Mouse (Mus musculus) forebrain, embryonic 16.5 days (tissue): ENCODE measurements around the gene Tas2r135. TPM values are rescaled to one million over a fixed set of nuclear protein-coding genes. Genes with fewer than 3 reads are reported as not detected.

Experiments used
- ATAC-seq: fragments of 200-750 bp; cut with Nextera tagmentation; 2 replicates; pipeline ENCODE4 v1.8.0; 2017; ENCODE audit warnings: mild to moderate bottlenecking, moderate library complexity
- H3K27ac ChIP-seq: fragments of 300-500 bp; sonication (generic); 2 replicates; pipeline ENCODE4 v1.5.1; 2014; ENCODE audit warnings: low read length, control low read depth
- H3K27me3 ChIP-seq: fragments of 300-500 bp; sonication (generic); replicated peaks from 2 replicates; pipeline ENCODE4 v1.6.1; 2014; ENCODE audit warnings: low read length; ENCODE audit not compliant: control insufficient read depth, insufficient read depth
- H3K36me3 ChIP-seq: fragments of 300-500 bp; sonication (generic); 2 replicates; pipeline ENCODE4 v1.6.1; 2014; ENCODE audit not compliant: control insufficient read depth, insufficient read depth
- H3K4me1 ChIP-seq: fragments of 300-500 bp; sonication (generic); replicated peaks from 2 replicates; pipeline ENCODE4 v1.6.1; 2014; ENCODE audit warnings: low read length; ENCODE audit not compliant: control insufficient read depth, insufficient read depth
- H3K4me2 ChIP-seq: fragments of 300-500 bp; sonication (generic); 2 replicates; pipeline ENCODE4 v1.6.1; 2014; ENCODE audit warnings: mild to moderate bottlenecking, low read length, control low read depth
- H3K4me3 ChIP-seq: fragments of 300-500 bp; sonication (generic); replicated peaks from 2 replicates; pipeline ENCODE4 v1.5.1; 2014; ENCODE audit warnings: mild to moderate bottlenecking, low read length, control low read depth
- H3K9ac ChIP-seq: fragments of 300-500 bp; sonication (generic); replicated peaks from 2 replicates; pipeline ENCODE4 v1.6.1; 2014; ENCODE audit warnings: low read depth, low read length, control low read depth
- H3K9me3 ChIP-seq: fragments of 300-500 bp; sonication (generic); 2 replicates; pipeline ENCODE4 v1.6.1; 2016; ENCODE audit warnings: low read length; ENCODE audit not compliant: control insufficient read depth
- WGBS: fragments of 180-500 bp; shearing (Covaris S2); extraction: QIAGEN DNeasy Blood & Tissue Kit; methylation state at CpG from one replicate; pipeline ENCODE4 v1.1.7; 2014; 5-methylcytosine and 5-hydroxymethylcytosine counted together
- polyA plus RNA-seq: library from polyadenylated mRNA; unstranded; fragments of >200 nt; fragmentation: Nextera tagmentation; extraction: Ambion mirVana; gene quantifications from 2 replicates; pipeline ENCODE4 v1.2.1, GENCODE M21; 2015

Tas2r135 gene
- polyA plus RNA-seq, 1 experiment from 2014 or later: not detected

- H3K4me3 ChIP-seq: no peak overlapping the region
Observed at GRCm38 (mm10) chr6:42362074-42362473, 43.2 kb upstream of the Tas2r135 start.

GRCm38 (mm10) chr6:42362497-42362896, 42.7 kb upstream of the Tas2r135 start:
- H3K4me3 ChIP-seq: no peak overlapping the region
- no peaks in the 10 kb centered on the region for H3K4me1 ChIP-seq
- no peak overlapping the region for H3K27ac ChIP-seq
- no peak overlapping the region for H3K4me2 ChIP-seq
- H3K36me3 ChIP-seq: 0 out of 2 replicates have a peak, but pooled peaks cover 3% of the 10 kb centered on the region
- WGBS: 68% methylated on average over 1 of the region's 1 CpGs
- no peak overlapping the region for H3K9ac ChIP-seq
- no peak for ATAC-seq
- H3K27me3 ChIP-seq: no peaks in the 10 kb centered on the region
- no peaks in the 10 kb centered on the region for H3K9me3 ChIP-seq

More at GRCm38 (mm10) chr6:42362074-42362473, 43.2 kb upstream of the Tas2r135 start:
- ATAC-seq: no peak
- Histone ChIP-seq H3K27me3 (no peaks in the 10 kb centered on the region), H3K9me3 (no peaks in the 10 kb centered on the region), H3K4me2 (no peak overlapping the region), H3K4me1 (no peaks in the 10 kb centered on the region), H3K9ac (no peak overlapping the region), H3K27ac (no peak overlapping the region), H3K36me3 (0 out of 2 replicates have a peak, but pooled peaks cover 3% of the 10 kb centered on the region)
- WGBS: 61% methylated on average over 1 of the region's 1 CpGs

GRCm38 (mm10) chr6:42362974-42363373, 42.3 kb upstream of the Tas2r135 start:
- H3K27me3 ChIP-seq: no peaks in the 10 kb centered on the region
- no peak for ATAC-seq

GRCm38 (mm10) chr6:42364066-42364465, 41.2 kb upstream of the Tas2r135 start:
- H3K4me3 ChIP-seq: no peak overlapping the region
- no peaks in the 10 kb centered on the region for H3K4me1 ChIP-seq
- 90% methylated on average over 4 of the region's 4 CpGs for WGBS
- H3K36me3 ChIP-seq: no peaks in the 10 kb centered on the region
- H3K9me3 ChIP-seq: no peaks in the 10 kb centered on the region
- no peak for ATAC-seq
- H3K4me2 ChIP-seq: no peak overlapping the region
- no peak overlapping the region for H3K9ac ChIP-seq
- H3K27me3 ChIP-seq: no peaks in the 10 kb centered on the region
- H3K27ac ChIP-seq: no peak overlapping the region

More at GRCm38 (mm10) chr6:42362974-42363373, 42.3 kb upstream of the Tas2r135 start:
- no peak overlapping the region for H3K4me2 ChIP-seq
- H3K4me3 ChIP-seq: no peak overlapping the region
- 39% methylated on average over 3 of the region's 3 CpGs for WGBS
- no peaks in the 10 kb centered on the region for H3K4me1 ChIP-seq
- no peaks in the 10 kb centered on the region for H3K9me3 ChIP-seq
- H3K9ac ChIP-seq: no peak overlapping the region
- no peaks in the 10 kb centered on the region for H3K36me3 ChIP-seq
- H3K27ac ChIP-seq: no peak overlapping the region

- H3K9me3 ChIP-seq: no peaks in the 10 kb centered on the region
- H3K36me3 ChIP-seq: no peaks in the 10 kb centered on the region
- H3K4me3 ChIP-seq: no peak overlapping the region
- H3K27me3 ChIP-seq: no peaks in the 10 kb centered on the region
- no peak overlapping the region for H3K9ac ChIP-seq
- H3K4me1 ChIP-seq: no peaks in the 10 kb centered on the region
- no peak overlapping the region for H3K4me2 ChIP-seq
- ATAC-seq: no peak; the same call in 1 of the 2 replicates
- 90% methylated on average over 15 of the region's 15 CpGs for WGBS
- H3K27ac ChIP-seq: no peak overlapping the region
Observed at GRCm38 (mm10) chr6:42364607-42365006, 40.6 kb upstream of the Tas2r135 start.

- Histone ChIP-seq H3K36me3 (no peaks in the 10 kb centered on the region), H3K9me3 (no peaks in the 10 kb centered on the region), H3K27me3 (no peaks in the 10 kb centered on the region), H3K4me1 (no peaks in the 10 kb centered on the region), H3K9ac (no peak overlapping the region), H3K4me2 (no peak overlapping the region), H3K4me3 (no peak overlapping the region), H3K27ac (no peak overlapping the region)
- no peak for ATAC-seq
- 90% methylated on average over 6 of the region's 6 CpGs for WGBS
Observed at GRCm38 (mm10) chr6:42365215-42365614, 40.0 kb upstream of the Tas2r135 start.

- Histone ChIP-seq H3K9ac (no peak overlapping the region), H3K27ac (no peak overlapping the region), H3K4me2 (no peak overlapping the region), H3K9me3 (no peaks in the 10 kb centered on the region), H3K4me1 (peaks cover 10% of the 10 kb centered on the region), H3K4me3 (no peak overlapping the region), H3K27me3 (no peaks in the 10 kb centered on the region; the same call in 1 of the 2 replicates), H3K36me3 (no peaks in the 10 kb centered on the region)
- peak; percentile 18 for ATAC-seq
- WGBS: 7% methylated on average over 3 of the region's 3 CpGs
Observed at GRCm38 (mm10) chr6:42369870-42370269, 35.4 kb upstream of the Tas2r135 start.

- WGBS: 42% methylated on average over 4 of the region's 4 CpGs
- Histone ChIP-seq H3K27ac (no peak overlapping the region), H3K9me3 (no peaks in the 10 kb centered on the region), H3K4me1 (peaks cover 10% of the 10 kb centered on the region), H3K36me3 (no peaks in the 10 kb centered on the region), H3K4me2 (no peak overlapping the region), H3K9ac (no peak overlapping the region), H3K4me3 (no peak overlapping the region), H3K27me3 (no peaks in the 10 kb centered on the region; the same call in 1 of the 2 replicates)
- no peak for ATAC-seq
Observed at GRCm38 (mm10) chr6:42370630-42371363, 34.4 kb upstream of the Tas2r135 start.

- H3K4me1 ChIP-seq: peaks cover 10% of the 10 kb centered on the region
- no peaks in the 10 kb centered on the region for H3K9me3 ChIP-seq
- H3K4me3 ChIP-seq: no peak overlapping the region
- no peaks in the 10 kb centered on the region; the same call in 1 of the 2 replicates for H3K27me3 ChIP-seq
- 8% methylated on average over 3 of the region's 3 CpGs for WGBS
- H3K36me3 ChIP-seq: no peaks in the 10 kb centered on the region
- no peak overlapping the region for H3K4me2 ChIP-seq
- H3K9ac ChIP-seq: no peak overlapping the region
- H3K27ac ChIP-seq: no peak overlapping the region
- ATAC-seq: no peak
Observed at GRCm38 (mm10) chr6:42372001-42372400, 33.2 kb upstream of the Tas2r135 start.
